In genomic region chr9:114733238-114733637, GRCm38 (mm10) we compare ENCODE assay signal across 18 mouse cellular contexts. TPM values are rescaled to one million over a fixed set of nuclear protein-coding genes. Genes with fewer than 3 reads are reported as not detected.
DNase-seq lines count a peak whose midpoint lies in the region; ATAC-seq and TF ChIP-seq lines count a peak whose summit lies in the region.
"Had no signal": no experiment of that assay in that cellular context is flagged by ENCODE, and none has a peak within 500 bp of the region (broad histone marks: within the 10 kb centered on the region; RNA-seq: fewer than 3 reads in every experiment).

No protein-coding gene starts in this region.

- peak overlapping the region; percentile 56 for H3K27ac ChIP-seq in heart, embryonic 15.5 days
- 0 out of 2 replicates have a peak overlapping the region, but pooled peaks have one; percentile 97 for H3K27ac ChIP-seq in liver, embryonic 15.5 days (replicated peaks)
- H3K27ac ChIP-seq in midbrain, embryonic 13.5 days = no peak overlapping the region
- H3K27ac ChIP-seq: forebrain, embryonic 15.5 days; hindbrain, embryonic 15.5 days; midbrain, embryonic 10.5 days; neural tube, embryonic 12.5 days had no signal

- peak overlapping the region; percentile 64; the same call in 1 of the 2 replicates for H3K4me2 ChIP-seq in heart, embryonic 15.5 days
- peak overlapping the region; percentile 96 for H3K4me2 ChIP-seq in liver, embryonic 15.5 days
- no peak overlapping the region for H3K4me2 ChIP-seq in midbrain, embryonic 13.5 days (replicated peaks)

- H3K4me1 ChIP-seq in heart, embryonic 15.5 days (replicated peaks) = peaks cover 48% of the 10 kb centered on the region
- peaks cover 49% of the 10 kb centered on the region for H3K4me1 ChIP-seq in G1E (ENCODE audit: insufficient read depth, low read depth, low read length)
- peaks cover 66% of the 10 kb centered on the region for H3K4me1 ChIP-seq in liver, embryonic 15.5 days (replicated peaks)
- peaks cover 22% of the 10 kb centered on the region for H3K4me1 ChIP-seq in midbrain, embryonic 13.5 days (replicated peaks)

- no peak for ATAC-seq in heart, embryonic 15.5 days (replicated peaks; ENCODE audit: insufficient number of reproducible peaks, insufficient read depth, low FRiP score, low read depth)
- no peak for ATAC-seq in G1E (ENCODE audit: extremely low read depth, insufficient number of reproducible peaks, low FRiP score, poor library complexity, severe bottlenecking)
- no peak for ATAC-seq in liver, embryonic 15.5 days (ENCODE audit: insufficient read depth)
- no peak for ATAC-seq in midbrain, embryonic 13.5 days
- ATAC-seq: forebrain, embryonic 15.5 days had no signal

- DNase-seq in heart, postnatal 25 days (ENCODE audit: low spot score) = no peak
- DNase-seq in G1E (ENCODE audit: low spot score) = no peak
- peak; percentile 25 for DNase-seq in c-Kit-positive CD71-positive TER-119-positive erythroid progenitor cells, embryonic 14.5 days (ENCODE audit: low spot score)
- DNase-seq in adrenal gland, adult (ENCODE audit: inconsistent age in 2 of 2, low spot score in 1 of 2) = no peak
- DNase-seq: adrenal gland, postnatal 10 days; cerebellum, adult 11-12 months; cerebellum, postnatal 36 days; kidney, adult 8-10 months; kidney, postnatal 36 days; lung, postnatal 10 days; spleen, adult 18-20 months had no signal

- no peak overlapping the region for H3K9ac ChIP-seq in heart, embryonic 15.5 days
- no peak overlapping the region for H3K9ac ChIP-seq in liver, embryonic 15.5 days
- no peak overlapping the region for H3K9ac ChIP-seq in midbrain, embryonic 13.5 days (replicated peaks)
- H3K9ac ChIP-seq: forebrain, embryonic 15.5 days; hindbrain, embryonic 15.5 days; neural tube, embryonic 12.5 days had no signal

- no peaks in the 10 kb centered on the region for H3K9me3 ChIP-seq in heart, embryonic 15.5 days (replicated peaks)
- H3K9me3 ChIP-seq in G1E (replicated peaks) = no peaks in the 10 kb centered on the region
- H3K9me3 ChIP-seq in liver, embryonic 15.5 days (replicated peaks) = no peaks in the 10 kb centered on the region
- H3K9me3 ChIP-seq in midbrain, embryonic 13.5 days = no peaks in the 10 kb centered on the region
- H3K9me3 ChIP-seq: forebrain, embryonic 15.5 days; hindbrain, embryonic 15.5 days; midbrain, embryonic 10.5 days; neural tube, embryonic 12.5 days had no signal

- intact Hi-C loops in heart, postnatal 25 days (cut with DNase I) = no loop called here

- no peaks in the 10 kb centered on the region for H3K36me3 ChIP-seq in heart, embryonic 15.5 days
- peaks cover 42% of the 10 kb centered on the region for H3K36me3 ChIP-seq in G1E (replicated peaks)
- H3K36me3 ChIP-seq in liver, embryonic 15.5 days (replicated peaks) = peaks cover 10% of the 10 kb centered on the region; the same call in 1 of the 2 replicates
- H3K36me3 ChIP-seq in midbrain, embryonic 13.5 days = peaks cover 9% of the 10 kb centered on the region; the same call in 1 of the 2 replicates
- H3K36me3 ChIP-seq: forebrain, embryonic 15.5 days; hindbrain, embryonic 15.5 days had no signal

- H3K27me3 ChIP-seq in heart, embryonic 15.5 days = no peaks in the 10 kb centered on the region
- no peaks in the 10 kb centered on the region for H3K27me3 ChIP-seq in G1E (ENCODE audit: insufficient read depth, low read length)
- H3K27me3 ChIP-seq in liver, embryonic 15.5 days = no peaks in the 10 kb centered on the region
- H3K27me3 ChIP-seq in midbrain, embryonic 13.5 days = no peaks in the 10 kb centered on the region
- H3K27me3 ChIP-seq: forebrain, embryonic 15.5 days; hindbrain, embryonic 15.5 days; neural tube, embryonic 12.5 days had no signal

- no peak overlapping the region for H3K4me3 ChIP-seq in heart, embryonic 15.5 days
- H3K4me3 ChIP-seq in G1E (ENCODE audit: low read depth, low read length) = peak overlapping the region; percentile 44; the same call in 1 of the 2 replicates
- H3K4me3 ChIP-seq in liver, embryonic 15.5 days (replicated peaks) = peak overlapping the region; percentile 16; the same call in 1 of the 2 replicates
- H3K4me3 ChIP-seq in midbrain, embryonic 13.5 days (replicated peaks) = no peak overlapping the region
- H3K4me3 ChIP-seq: forebrain, embryonic 15.5 days; hindbrain, embryonic 15.5 days; neural tube, embryonic 12.5 days had no signal

- WGBS in heart, embryonic 15.5 days = 63% methylated on average over 2 of the region's 2 CpGs
- 26% methylated on average over 2 of the region's 2 CpGs for WGBS in liver, embryonic 15.5 days (ENCODE audit: insufficient replicate concordance)
- WGBS in midbrain, embryonic 13.5 days = 82% methylated on average over 2 of the region's 2 CpGs

- no peak for TF ChIP-seq CTCF in G1E (IDR thresholded peaks at IDR 0.05; ENCODE audit: low read depth, low read length)

RNA-seq across cellular contexts. Expression of gene Cmtm6, which starts 2.3 kb away (rescaled TPM):
- polyA plus RNA-seq in heart, embryonic 15.5 days (2015; fragmentation: Nextera tagmentation; extraction: Ambion mirVana) = 39.3 and 47.0 TPM in 2 replicates
- total RNA-seq in heart, postnatal 25 days (2021) = 10 to 100 TPM; 23.4 to 27.2 TPM
- total RNA-seq in G1E (2014; fragmentation: Nextera tagmentation) = 20.9 and 23.9 TPM in 2 replicates
- total RNA-seq in G1E (2017) = 41.4 and 42.5 TPM in 2 replicates
- 7.5 and 8.7 TPM in 2 replicates for polyA plus RNA-seq in G1E (2012)
- 26.3 and 28.5 TPM in 2 replicates for polyA plus RNA-seq in liver, embryonic 15.5 days (2015; fragmentation: Nextera tagmentation; extraction: Ambion mirVana)
- 19.0 TPM in 2 replicates for polyA plus RNA-seq in midbrain, embryonic 13.5 days (2015; fragmentation: Nextera tagmentation; extraction: Ambion mirVana)

RNA-seq across cellular contexts. Expression of gene Dync1li1, which starts 44.6 kb away (rescaled TPM):
- 72.3 and 73.5 TPM in 2 replicates for polyA plus RNA-seq in heart, embryonic 15.5 days (2015; fragmentation: Nextera tagmentation; extraction: Ambion mirVana)
- 10 to 100 TPM; 72.6 to 75.8 TPM for total RNA-seq in heart, postnatal 25 days (2021)
- total RNA-seq in G1E (2014; fragmentation: Nextera tagmentation) (30.0 and 34.8 TPM in 2 replicates), G1E (2017) (52.6 and 57.2 TPM in 2 replicates)
- polyA plus RNA-seq in G1E (2012) = 19.6 and 21.2 TPM in 2 replicates
- polyA plus RNA-seq in liver, embryonic 15.5 days (2015; fragmentation: Nextera tagmentation; extraction: Ambion mirVana) = 20.9 and 21.9 TPM in 2 replicates
- polyA plus RNA-seq in midbrain, embryonic 13.5 days (2015; fragmentation: Nextera tagmentation; extraction: Ambion mirVana) = 149 and 150 TPM in 2 replicates

RNA-seq across cellular contexts. Expression of gene Cmtm7, which starts 48.4 kb away (rescaled TPM):
- polyA plus RNA-seq in heart, embryonic 15.5 days (2015; fragmentation: Nextera tagmentation; extraction: Ambion mirVana) = 97.5 and 134 TPM in 2 replicates
- total RNA-seq in heart, postnatal 25 days (2021) = 10 to 100 TPM; 14.0 to 14.1 TPM
- total RNA-seq in G1E (2014; fragmentation: Nextera tagmentation) = 68.7 and 76.1 TPM in 2 replicates
- total RNA-seq in G1E (2017) = 233 and 329 TPM in 2 replicates
- 196 and 229 TPM in 2 replicates for polyA plus RNA-seq in G1E (2012)
- 56.5 and 59.9 TPM in 2 replicates for polyA plus RNA-seq in liver, embryonic 15.5 days (2015; fragmentation: Nextera tagmentation; extraction: Ambion mirVana)
- 19.5 and 21.1 TPM in 2 replicates for polyA plus RNA-seq in midbrain, embryonic 13.5 days (2015; fragmentation: Nextera tagmentation; extraction: Ambion mirVana)

Comparison
In these comparisons a context has a peak if more than half of its experiments do, and no peak if none do; other contexts are left out.
1. H3K4me3 ChIP-seq: peak in G1E (single experiment) and liver, embryonic 15.5 days (single experiment); none in heart, embryonic 15.5 days (single experiment) and midbrain, embryonic 13.5 days (single experiment).